Mouse (Mus musculus) macrophage (primary cell): ENCODE results near the gene Ccr7. TPM values are rescaled to one million over a fixed set of nuclear protein-coding genes. Genes with fewer than 3 reads are reported as not detected.

ENCODE experiments used
- H3K27ac ChIP-seq: fragments of 350-480 bp; formaldehyde crosslinking; 2 replicates; pipeline ENCODE4 v1.9.0; 2021
- H3K36me3 ChIP-seq: fragments of 350-480 bp; formaldehyde crosslinking; 2 replicates; pipeline ENCODE4 v1.9.0; 2021; ENCODE audit errors: inconsistent target
- H3K4me3 ChIP-seq: fragments of 350-480 bp; formaldehyde crosslinking; 2 replicates; pipeline ENCODE4 v1.9.0; 2021; ENCODE audit errors: inconsistent target
- H3K79me2 ChIP-seq: fragments of 350-480 bp; formaldehyde crosslinking; 2 replicates; pipeline ENCODE4 v1.9.0; 2021; ENCODE audit errors: inconsistent target
- WGBS: methylation state at CpG from one replicate; pipeline ENCODE4 v1.1.7; 2026; ENCODE audit warnings: inconsistent platforms; ENCODE audit not compliant: missing documents; 5-methylcytosine and 5-hydroxymethylcytosine counted together
- polyA plus RNA-seq: library from polyadenylated mRNA; stranded (reverse); fragments of 250-400 nt; gene quantifications from 3 replicates; pipeline ENCODE4 v1.2.4, GENCODE M21; 2018; ENCODE audit warnings: inconsistent platforms

Gene Ccr7
- polyA plus RNA-seq, 1 experiment from 2014 or later: 2.3 TPM

DNA sequence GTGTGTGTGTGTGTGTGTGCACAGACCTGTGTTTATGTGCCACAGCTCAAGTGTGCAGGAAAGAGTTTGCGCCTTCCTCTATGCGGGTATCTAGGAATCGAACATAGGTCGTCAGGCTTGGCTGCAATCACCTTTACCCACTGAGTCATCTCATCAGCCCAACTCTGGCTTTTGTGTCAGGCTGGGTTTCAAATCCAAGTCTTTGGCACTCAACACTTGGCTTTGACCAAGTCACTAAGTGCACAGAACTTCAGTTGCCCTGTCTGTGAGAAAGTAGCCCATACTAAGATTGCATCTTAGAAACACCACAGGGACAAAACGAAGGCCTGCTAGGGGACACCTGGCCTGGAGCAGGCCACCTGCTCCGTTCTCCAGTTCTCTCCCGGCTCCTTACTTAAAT, 12.7 kb upstream of the Ccr7 start:
- H3K27ac ChIP-seq: no peak overlapping the region
- WGBS: 64% methylated on average over 7 of the region's 7 CpGs
- no peaks in the 10 kb centered on the region for H3K36me3 ChIP-seq
- H3K79me2 ChIP-seq: no peaks in the 10 kb centered on the region
- no peak overlapping the region for H3K4me3 ChIP-seq

DNA sequence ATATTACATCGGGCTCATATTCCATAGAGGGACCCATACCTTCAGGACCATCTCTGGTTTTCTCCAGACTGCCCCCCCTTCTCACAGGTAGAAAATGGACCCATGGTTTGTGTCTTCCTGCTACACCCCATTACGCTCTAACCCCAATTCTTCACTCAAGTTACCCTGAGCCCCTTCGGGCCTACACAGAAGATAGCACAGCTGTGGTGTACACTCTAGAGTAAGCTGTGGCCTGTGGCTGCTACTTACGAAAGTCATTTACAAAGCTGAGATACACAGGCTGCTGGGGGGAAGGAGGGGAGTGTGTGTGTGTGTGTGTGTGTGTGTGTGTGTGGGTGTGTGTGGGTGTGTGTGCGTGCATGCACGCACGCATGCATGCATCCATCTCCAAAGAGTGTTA, 11.4 kb upstream of the Ccr7 start:
- no peak overlapping the region for H3K4me3 ChIP-seq
- WGBS: 96% methylated on average over 7 of the region's 7 CpGs
- H3K36me3 ChIP-seq: no peaks in the 10 kb centered on the region
- no peak overlapping the region for H3K27ac ChIP-seq
- no peaks in the 10 kb centered on the region for H3K79me2 ChIP-seq

- 41% methylated on average over 11 of the region's 11 CpGs for WGBS
- H3K4me3 ChIP-seq: no peak overlapping the region
- H3K79me2 ChIP-seq: no peaks in the 10 kb centered on the region
- no peak overlapping the region for H3K27ac ChIP-seq
- no peaks in the 10 kb centered on the region for H3K36me3 ChIP-seq
Measured at GRCm38 (mm10) chr11:99165031-99165752, 10.3 kb upstream of the Ccr7 start.

- Histone ChIP-seq H3K4me3 (no peak overlapping the region), H3K36me3 (no peaks in the 10 kb centered on the region), H3K27ac (no peak overlapping the region), H3K79me2 (no peaks in the 10 kb centered on the region)
- WGBS: 36% methylated on average over 10 of the region's 10 CpGs
Measured at GRCm38 (mm10) chr11:99162972-99163686, 8.3 kb upstream of the Ccr7 start.

GRCm38 (mm10) chr11:99161648-99162047, 6.8 kb upstream of the Ccr7 start:
- H3K79me2 ChIP-seq: no peaks in the 10 kb centered on the region
- no peak overlapping the region for H3K4me3 ChIP-seq
- H3K36me3 ChIP-seq: no peaks in the 10 kb centered on the region
- no peak overlapping the region for H3K27ac ChIP-seq
- 60% methylated on average over 5 of the region's 5 CpGs for WGBS

- 94% methylated on average over 6 of the region's 6 CpGs for WGBS
- H3K36me3 ChIP-seq: no peaks in the 10 kb centered on the region
- no peak overlapping the region for H3K27ac ChIP-seq
- H3K4me3 ChIP-seq: no peak overlapping the region
- H3K79me2 ChIP-seq: no peaks in the 10 kb centered on the region
Measured at GRCm38 (mm10) chr11:99160228-99160627, 5.4 kb upstream of the Ccr7 start.

DNA sequence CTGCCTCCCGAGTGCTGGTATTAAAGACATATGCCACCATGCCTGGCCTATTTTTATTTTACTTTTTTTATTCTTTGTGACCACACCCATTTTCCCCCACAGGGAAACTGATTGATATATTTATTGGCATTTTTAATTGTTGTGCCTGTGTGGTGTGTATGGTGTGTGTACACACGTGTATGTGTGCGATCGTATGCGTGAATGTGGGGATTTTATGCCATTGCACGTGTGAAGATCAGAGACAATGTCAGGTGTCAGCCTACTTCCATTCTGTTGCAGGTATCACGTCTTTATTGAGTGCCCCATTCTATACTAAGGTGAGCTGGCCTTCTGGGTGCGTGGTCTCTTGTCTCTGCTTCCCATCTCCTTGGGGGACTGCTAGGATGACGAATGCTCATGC, 940 bp upstream of the Ccr7 start:
- Histone ChIP-seq H3K79me2 (no peaks in the 10 kb centered on the region), H3K4me3 (no peak overlapping the region), H3K36me3 (no peaks in the 10 kb centered on the region), H3K27ac (no peak overlapping the region)
- 90% methylated on average over 9 of the region's 9 CpGs for WGBS

- Histone ChIP-seq H3K36me3 (no peaks in the 10 kb centered on the region), H3K79me2 (no peaks in the 10 kb centered on the region), H3K27ac (no peak overlapping the region), H3K4me3 (no peak overlapping the region)
- WGBS: 78% methylated on average over 7 of the region's 7 CpGs
Measured at GRCm38 (mm10) chr11:99153767-99154753, 817 bp downstream of the Ccr7 start.

- no peak overlapping the region for H3K27ac ChIP-seq
- 93% methylated on average over 7 of the region's 7 CpGs for WGBS
Measured at GRCm38 (mm10) chr11:99152323-99153144, 2.3 kb downstream of the Ccr7 start.

GRCm38 (mm10) chr11:99151333-99151930, 3.4 kb downstream of the Ccr7 start:
- Histone ChIP-seq H3K79me2 (no peaks in the 10 kb centered on the region), H3K36me3 (no peaks in the 10 kb centered on the region), H3K4me3 (no peak overlapping the region), H3K27ac (no peak overlapping the region)
- WGBS: 94% methylated on average over 8 of the region's 11 CpGs

More at GRCm38 (mm10) chr11:99152323-99153144, 2.3 kb downstream of the Ccr7 start:
- Histone ChIP-seq H3K4me3 (no peak overlapping the region), H3K36me3 (no peaks in the 10 kb centered on the region), H3K79me2 (no peaks in the 10 kb centered on the region)

- no peaks in the 10 kb centered on the region for H3K79me2 ChIP-seq
- no peaks in the 10 kb centered on the region for H3K36me3 ChIP-seq
- 72% methylated on average over 7 of the region's 7 CpGs for WGBS
- no peak overlapping the region for H3K27ac ChIP-seq
- H3K4me3 ChIP-seq: no peak overlapping the region
Measured at GRCm38 (mm10) chr11:99150889-99151288, 4.0 kb downstream of the Ccr7 start.

DNA sequence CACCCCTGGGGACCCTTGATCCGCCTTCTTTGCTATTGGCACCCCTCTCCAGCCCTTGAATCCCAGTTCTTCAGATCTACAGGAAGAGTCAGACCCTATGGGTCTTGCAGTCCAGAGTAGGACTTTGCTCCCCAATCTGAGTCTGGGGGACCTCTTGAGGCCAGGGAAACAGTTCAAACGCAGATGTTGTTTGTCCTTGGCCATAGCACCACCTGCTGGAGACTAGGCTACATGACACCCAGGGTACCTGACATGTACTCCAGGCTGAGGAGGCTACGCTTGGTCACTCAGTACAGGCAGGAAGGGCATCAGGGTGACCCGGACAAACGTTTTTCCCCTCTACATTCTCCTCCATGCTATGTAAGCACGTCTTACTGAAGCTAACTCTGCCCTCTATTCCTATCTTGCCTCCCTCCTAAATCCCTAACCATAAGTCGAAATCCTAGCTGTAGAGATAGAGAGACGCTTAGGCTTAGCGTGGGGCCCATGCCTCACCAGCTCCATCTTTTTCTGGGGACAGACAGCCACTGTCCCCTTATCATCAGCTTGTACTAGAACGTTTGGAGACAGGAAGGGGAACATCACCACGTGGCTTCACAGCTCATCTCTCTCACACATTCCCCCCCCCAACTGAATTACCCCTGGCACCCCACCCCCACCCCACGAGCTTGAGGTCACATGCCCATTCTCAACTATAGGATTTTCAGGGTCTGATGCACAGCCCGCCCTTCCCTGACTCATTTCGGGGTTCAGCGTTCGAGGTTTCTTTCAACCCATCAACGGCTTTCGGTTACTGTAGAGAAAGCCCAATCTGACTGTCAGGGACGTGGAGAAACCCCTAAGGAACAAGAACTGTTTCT, 4.7 kb downstream of the Ccr7 start:
- H3K36me3 ChIP-seq: no peaks in the 10 kb centered on the region
- WGBS: 50% methylated on average over 18 of the region's 19 CpGs
- H3K4me3 ChIP-seq: no peak overlapping the region
- H3K27ac ChIP-seq: no peak overlapping the region
- no peaks in the 10 kb centered on the region for H3K79me2 ChIP-seq
